Mouse (Mus musculus): ENCODE data around the gene Hgf. TPM values are rescaled to one million over a fixed set of nuclear protein-coding genes. Genes with fewer than 3 reads are reported as not detected.

Gene Hgf
- polyA plus RNA-seq, 1 experiment from 2014 or later: 1.5 TPM

- ATAC-seq (ENCODE audit: insufficient read depth) (no peak), DNase-seq (no peak)
- WGBS: 83% methylated on average over 3 of the region's 3 CpGs
Observed at GRCm38 (mm10) chr5:16560247-16560646, 7.0 kb downstream of the Hgf start.

GRCm38 (mm10) chr5:16568997-16569396, 15.7 kb downstream of the Hgf start:
- H3K4me3 ChIP-seq (ENCODE audit: low read depth, low read length): no peak overlapping the region
- H3K4me2 ChIP-seq: no peak overlapping the region
- H3K27ac ChIP-seq (ENCODE audit: low read depth): no peak overlapping the region
- no peaks in the 10 kb centered on the region for H3K4me1 ChIP-seq (ENCODE audit: insufficient read depth)
- 66% methylated on average over 4 of the region's 4 CpGs for WGBS
- H3K9me3 ChIP-seq (ENCODE audit: low read depth, low read length): no peaks in the 10 kb centered on the region
- no peaks in the 10 kb centered on the region for H3K36me3 ChIP-seq (ENCODE audit: insufficient read depth)
- no peaks in the 10 kb centered on the region for H3K27me3 ChIP-seq (ENCODE audit: insufficient read depth, low read length)
- ATAC-seq (ENCODE audit: insufficient read depth) (no peak), DNase-seq (peak; percentile 26)
- H3K9ac ChIP-seq: no peak overlapping the region
- TF ChIP-seq CTCF (IDR thresholded peaks at IDR 0.05; ENCODE audit: low read depth): no peak

More at GRCm38 (mm10) chr5:16560247-16560646, 7.0 kb downstream of the Hgf start:
- Histone ChIP-seq H3K4me3 (ENCODE audit: low read depth, low read length) (no peak overlapping the region), H3K27ac (ENCODE audit: low read depth) (no peak overlapping the region), H3K4me1 (ENCODE audit: insufficient read depth) (no peaks in the 10 kb centered on the region), H3K9me3 (ENCODE audit: low read depth, low read length) (no peaks in the 10 kb centered on the region), H3K9ac (no peak overlapping the region), H3K27me3 (ENCODE audit: insufficient read depth, low read length) (no peaks in the 10 kb centered on the region), H3K36me3 (ENCODE audit: insufficient read depth) (no peaks in the 10 kb centered on the region), H3K4me2 (no peak overlapping the region)
- TF ChIP-seq CTCF (IDR thresholded peaks at IDR 0.05; ENCODE audit: low read depth): no peak

GRCm38 (mm10) chr5:16577882-16578742, 24.8 kb downstream of the Hgf start:
- Histone ChIP-seq H3K27me3 (ENCODE audit: insufficient read depth, low read length) (no peaks in the 10 kb centered on the region), H3K36me3 (ENCODE audit: insufficient read depth) (no peaks in the 10 kb centered on the region), H3K9ac (no peak overlapping the region), H3K9me3 (ENCODE audit: low read depth, low read length) (no peaks in the 10 kb centered on the region), H3K4me3 (ENCODE audit: low read depth, low read length) (no peak overlapping the region), H3K4me2 (no peak overlapping the region), H3K4me1 (ENCODE audit: insufficient read depth) (no peaks in the 10 kb centered on the region), H3K27ac (ENCODE audit: low read depth) (no peak overlapping the region)
- ATAC-seq (ENCODE audit: insufficient read depth) (no peak), DNase-seq (no peak)
- TF ChIP-seq CTCF (IDR thresholded peaks at IDR 0.05; ENCODE audit: low read depth): no peak
- 61% methylated on average over 14 of the region's 14 CpGs for WGBS

- Histone ChIP-seq H3K9me3 (ENCODE audit: low read depth, low read length) (no peaks in the 10 kb centered on the region), H3K36me3 (ENCODE audit: insufficient read depth) (no peaks in the 10 kb centered on the region), H3K27me3 (ENCODE audit: insufficient read depth, low read length) (no peaks in the 10 kb centered on the region), H3K4me3 (ENCODE audit: low read depth, low read length) (no peak overlapping the region), H3K4me1 (ENCODE audit: insufficient read depth) (no peaks in the 10 kb centered on the region), H3K4me2 (no peak overlapping the region), H3K9ac (no peak overlapping the region), H3K27ac (ENCODE audit: low read depth) (no peak overlapping the region)
- DNase-seq (no peak), ATAC-seq (ENCODE audit: insufficient read depth) (no peak)
- TF ChIP-seq CTCF (IDR thresholded peaks at IDR 0.05; ENCODE audit: low read depth): no peak
- 89% methylated on average over 4 of the region's 4 CpGs for WGBS
Observed at GRCm38 (mm10) chr5:16595699-16596098, 42.4 kb downstream of the Hgf start.

- 49% methylated on average over 6 of the region's 6 CpGs for WGBS
- no peak overlapping the region for H3K4me2 ChIP-seq
- no peaks in the 10 kb centered on the region for H3K36me3 ChIP-seq (ENCODE audit: insufficient read depth)
- H3K9ac ChIP-seq: no peak overlapping the region
- H3K4me1 ChIP-seq (ENCODE audit: insufficient read depth): no peaks in the 10 kb centered on the region
- TF ChIP-seq CTCF (IDR thresholded peaks at IDR 0.05; ENCODE audit: low read depth): no peak
- no peak for DNase-seq
- H3K27me3 ChIP-seq (ENCODE audit: insufficient read depth, low read length): no peaks in the 10 kb centered on the region
- H3K9me3 ChIP-seq (ENCODE audit: low read depth, low read length): no peaks in the 10 kb centered on the region
- ATAC-seq (ENCODE audit: insufficient read depth): no peak
- no peak overlapping the region for H3K27ac ChIP-seq (ENCODE audit: low read depth)
- H3K4me3 ChIP-seq (ENCODE audit: low read depth, low read length): no peak overlapping the region
Observed at GRCm38 (mm10) chr5:16597996-16598395, 44.7 kb downstream of the Hgf start.

- Histone ChIP-seq H3K9ac (no peak overlapping the region), H3K4me2 (no peak overlapping the region), H3K4me1 (ENCODE audit: insufficient read depth) (no peaks in the 10 kb centered on the region), H3K27me3 (ENCODE audit: insufficient read depth, low read length) (no peaks in the 10 kb centered on the region), H3K36me3 (ENCODE audit: insufficient read depth) (no peaks in the 10 kb centered on the region), H3K27ac (ENCODE audit: low read depth) (no peak overlapping the region), H3K4me3 (ENCODE audit: low read depth, low read length) (no peak overlapping the region), H3K9me3 (ENCODE audit: low read depth, low read length) (no peaks in the 10 kb centered on the region)
- TF ChIP-seq CTCF (IDR thresholded peaks at IDR 0.05; ENCODE audit: low read depth): no peak
- DNase-seq: no peak
- ATAC-seq (ENCODE audit: insufficient read depth): no peak
- WGBS: 55% methylated on average over 1 of the region's 1 CpGs
Observed at GRCm38 (mm10) chr5:16601463-16601862, 48.2 kb downstream of the Hgf start.

GRCm38 (mm10) chr5:16632996-16633395, 79.7 kb downstream of the Hgf start:
- WGBS: 73% methylated on average over 1 of the region's 1 CpGs
- no peak for DNase-seq
- no peak for ATAC-seq (ENCODE audit: insufficient read depth)

More at GRCm38 (mm10) chr5:16632996-16633395, 79.7 kb downstream of the Hgf start:
- no peak overlapping the region for H3K27ac ChIP-seq (ENCODE audit: low read depth)
- no peak overlapping the region for H3K4me2 ChIP-seq
- no peak overlapping the region for H3K9ac ChIP-seq
- no peak overlapping the region for H3K4me3 ChIP-seq (ENCODE audit: low read depth, low read length)
- H3K36me3 ChIP-seq (ENCODE audit: insufficient read depth): no peaks in the 10 kb centered on the region
- TF ChIP-seq CTCF (IDR thresholded peaks at IDR 0.05; ENCODE audit: low read depth): no peak
- H3K4me1 ChIP-seq (ENCODE audit: insufficient read depth): no peaks in the 10 kb centered on the region
- H3K27me3 ChIP-seq (ENCODE audit: insufficient read depth, low read length): no peaks in the 10 kb centered on the region
- no peaks in the 10 kb centered on the region for H3K9me3 ChIP-seq (ENCODE audit: low read depth, low read length)

All from lung, embryonic 14.5 days (tissue).